Mouse (Mus musculus) erythroblast, embryonic 14.5 days (primary cell): ENCODE measurements around the gene Dapk3.

Source experiments
- GATA1 ChIP-seq: IDR thresholded peaks from 2 replicates; pipeline ENCODE4 v1.6.1; 2012; ENCODE audit warnings: low read length, inconsistent platforms, mixed read lengths
- TAL1 ChIP-seq: IDR thresholded peaks from 3 replicates; pipeline ENCODE4 v1.6.1; 2012; ENCODE audit warnings: low read length, inconsistent platforms, mixed read lengths

- TF ChIP-seq GATA1, result no peak
- no peak for TF ChIP-seq TAL1
Measured at GRCm38 (mm10) chr10:81151261-81151660, 31.5 kb upstream of the Dapk3 start.
